Mouse (Mus musculus) CH12.LX (cell line): ENCODE results near the gene Grap2. TPM values are rescaled to one million over a fixed set of nuclear protein-coding genes. Genes with fewer than 3 reads are reported as not detected.

Source experiments
- DNase-seq: peaks from one replicate; pipeline ENCODE4 v3.0.0-alpha.2; 2013; ENCODE audit errors: extremely low read depth
- H3K27ac ChIP-seq: 2 replicates; pipeline ENCODE4 v1.5.1; 2012; ENCODE audit warnings: low read depth, mild to moderate bottlenecking, control low read depth, moderate library complexity; ENCODE audit not compliant: insufficient read depth
- H3K27me3 ChIP-seq: replicated peaks from 2 replicates; pipeline ENCODE3; 2012; ENCODE audit warnings: inconsistent platforms
- H3K36me3 ChIP-seq, 2 experiments: replicated peaks in 1 of 2; 2 replicates each; pipeline versions ENCODE3 to v1.6.1; 2012; ENCODE audit warnings: inconsistent platforms in 1 of 2, low read length in 1 of 2, mild to moderate bottlenecking in 1 of 2, mixed read lengths in 1 of 2, moderate library complexity in 1 of 2; ENCODE audit not compliant: control insufficient read depth in 1 of 2, insufficient read depth in 1 of 2
- H3K4me1 ChIP-seq, 2 experiments: 2 replicates each; pipeline ENCODE4 v1.6.1; 2012; ENCODE audit warnings: inconsistent platforms in 1 of 2, moderate library complexity in 1 of 2; ENCODE audit not compliant: insufficient read depth in 2 of 2, control insufficient read depth in 1 of 2
- H3K4me2 ChIP-seq: 2 replicates; pipeline ENCODE4 v1.6.1; 2012; ENCODE audit warnings: low read depth, mild to moderate bottlenecking, control low read depth; ENCODE audit not compliant: poor library complexity, insufficient read depth, severe bottlenecking
- H3K4me3 ChIP-seq, 3 experiments: fragments of 150-350 bp in 1 of 3; sonication (generic) in 1 of 3; replicated peaks in 1 of 3; 2 replicates each; pipeline versions ENCODE3 to v1.5.1; 2011 to 2012; ENCODE audit warnings: low read depth in 2 of 3, low read length in 2 of 3, mild to moderate bottlenecking in 2 of 3, moderate library complexity in 2 of 3, control low read depth in 1 of 3, improper control_type of control experiment in 1 of 3, inconsistent platforms in 1 of 3, mixed read lengths in 1 of 3; ENCODE audit not compliant: poor library complexity in 1 of 3
- H3K79me2 ChIP-seq: replicated peaks from 2 replicates; pipeline ENCODE4 v1.6.1; 2012; ENCODE audit warnings: mild to moderate bottlenecking, moderate library complexity; ENCODE audit not compliant: control insufficient read depth, poor library complexity, insufficient read depth, severe bottlenecking; ENCODE audit errors: extremely low read depth
- H3K9ac ChIP-seq: 2 replicates; pipeline ENCODE4 v1.6.1; 2012; ENCODE audit warnings: low read depth, mild to moderate bottlenecking, control low read depth, moderate library complexity; ENCODE audit not compliant: insufficient read depth
- H3K9me3 ChIP-seq: replicated peaks from 2 replicates; pipeline ENCODE3; 2012; ENCODE audit warnings: low read length, inconsistent platforms, mixed read lengths
- CHD2 ChIP-seq: IDR thresholded peaks from 2 replicates; pipeline ENCODE4 v1.6.1; 2011; ENCODE audit warnings: low read length, improper control_type of control experiment
- CTCF ChIP-seq, 2 experiments: IDR thresholded peaks in 1 of 2; conservative IDR thresholded peaks in 1 of 2; 2 replicates each; pipeline ENCODE4 v1.5.1; 2011 to 2012; ENCODE audit warnings: low read depth in 2 of 2, low read length in 2 of 2, improper control_type of control experiment in 1 of 2, inconsistent platforms in 1 of 2, mild to moderate bottlenecking in 1 of 2, moderate library complexity in 1 of 2
- E2F4 ChIP-seq: IDR thresholded peaks from 2 replicates; pipeline ENCODE4 v1.6.1; 2011; ENCODE audit warnings: low read depth, low read length, improper control_type of control experiment; ENCODE audit not compliant: insufficient replicate concordance
- ELF1 ChIP-seq: IDR thresholded peaks from 2 replicates; pipeline ENCODE4 v1.6.1; 2014; ENCODE audit warnings: low read depth, mild to moderate bottlenecking, inconsistent platforms, low read length, improper control_type of control experiment
- EP300 ChIP-seq: IDR thresholded peaks from 2 replicates; pipeline ENCODE4 v1.6.1; 2011; ENCODE audit warnings: low read length, improper control_type of control experiment
- ETS1 ChIP-seq: conservative IDR thresholded peaks from 2 replicates; pipeline ENCODE4 v1.6.1; 2012; ENCODE audit warnings: low read depth, mild to moderate bottlenecking, inconsistent platforms, low read length, improper control_type of control experiment, moderate library complexity
- HCFC1 ChIP-seq: IDR thresholded peaks from 2 replicates; pipeline ENCODE4 v1.6.1; 2012; ENCODE audit warnings: low read depth, mild to moderate bottlenecking, inconsistent platforms, low read length, improper control_type of control experiment
- IRF4 ChIP-seq: IDR thresholded peaks from 2 replicates; pipeline ENCODE4 v1.6.1; 2014; ENCODE audit warnings: low read depth, mild to moderate bottlenecking, inconsistent platforms, low read length, improper control_type of control experiment
- JUN ChIP-seq: IDR thresholded peaks from 2 replicates; pipeline ENCODE4 v1.6.1; 2011; ENCODE audit warnings: low read depth, mild to moderate bottlenecking, low read length, improper control_type of control experiment, moderate library complexity; ENCODE audit not compliant: insufficient read depth
- JUND ChIP-seq: conservative IDR thresholded peaks from 2 replicates; pipeline ENCODE4 v1.6.1; 2011; ENCODE audit warnings: low read depth, low read length, improper control_type of control experiment
- MAX ChIP-seq: IDR thresholded peaks from 2 replicates; pipeline ENCODE4 v1.6.1; 2011; ENCODE audit warnings: low read length, improper control_type of control experiment
- MXI1 ChIP-seq: IDR thresholded peaks from 2 replicates; pipeline ENCODE4 v1.6.1; 2011; ENCODE audit warnings: mild to moderate bottlenecking, low read depth, low read length, improper control_type of control experiment
- POLR2A ChIP-seq: IDR thresholded peaks from 2 replicates; pipeline ENCODE4 v1.6.1; 2011; ENCODE audit warnings: low read depth, mild to moderate bottlenecking, improper control_type of control experiment, low read length
- POLR2AphosphoS2 ChIP-seq: IDR thresholded peaks from 2 replicates; pipeline ENCODE4 v1.6.1; 2011; ENCODE audit warnings: low read depth, low read length, improper control_type of control experiment
- RAD21 ChIP-seq: IDR thresholded peaks from 2 replicates; pipeline ENCODE4 v1.6.1; 2011; ENCODE audit warnings: low read depth, mild to moderate bottlenecking, low read length, improper control_type of control experiment, moderate library complexity
- RCOR1 ChIP-seq: conservative IDR thresholded peaks from 2 replicates; pipeline ENCODE4 v1.6.1; 2012; ENCODE audit warnings: low read depth, mild to moderate bottlenecking, inconsistent platforms, low read length, improper control_type of control experiment
- TCF12 ChIP-seq: IDR thresholded peaks from 2 replicates; pipeline ENCODE4 v1.6.1; 2014; ENCODE audit warnings: low read depth, mild to moderate bottlenecking, inconsistent platforms, low read length, improper control_type of control experiment
- UBTF ChIP-seq: IDR thresholded peaks from 2 replicates; pipeline ENCODE4 v1.6.1; 2012; ENCODE audit warnings: low read depth, mild to moderate bottlenecking, inconsistent platforms, low read length, improper control_type of control experiment, moderate library complexity
- ZKSCAN1 ChIP-seq: IDR thresholded peaks from 2 replicates; pipeline ENCODE4 v1.6.1; 2012; ENCODE audit warnings: low read depth, inconsistent platforms, low read length, improper control_type of control experiment, borderline replicate concordance
- ZMIZ1 ChIP-seq: IDR thresholded peaks from 2 replicates; pipeline ENCODE4 v1.6.1; 2012; ENCODE audit warnings: low read depth, mild to moderate bottlenecking, inconsistent platforms, low read length, improper control_type of control experiment
- ZNF384 ChIP-seq: IDR thresholded peaks from 2 replicates; pipeline ENCODE4 v1.6.1; 2012; ENCODE audit warnings: low read depth, low read length, improper control_type of control experiment, inconsistent platforms
- dilution Hi-C: fragments of 300-500 bp; cut with MboI; formaldehyde crosslinking; loops from 2 replicates; pipeline ENCODE4 v1.14.3; 2020; ENCODE audit warnings: low sequenced_read_pairs; ENCODE audit not compliant: extremely low pct_unique_long_range_greater_than_20kb, extremely low pct_ligation_motif_present
- in situ Hi-C: fragments of 300-500 bp; cut with MboI; formaldehyde crosslinking; loops from 3 replicates; pipeline ENCODE4 v1.14.3; 2019; ENCODE audit warnings: low sequenced_read_pairs, low pct_ligation_motif_present, low pct_unique_long_range_greater_than_20kb, mixed read lengths
- polyA plus RNA-seq: library from polyadenylated mRNA; unstranded; fragments of >175 nt; gene quantifications from 2 replicates; pipeline ENCODE4 v1.2.1, GENCODE M21; 2012; ENCODE audit warnings: low read depth; ENCODE audit not compliant: insufficient read length
- total RNA-seq, 2 experiments: library from RNA; depleted of rRNA; stranded (reverse); fragments of 300-350 nt in 1 of 2; fragments of >200 nt in 1 of 2; gene quantifications; 2 replicates each; pipeline ENCODE4 v1.2.3; 2012 to 2014

Gene Grap2
- total and polyA plus RNA-seq, 3 experiments, result 1.5 to 6.2 (median 5.0) TPM

DNA sequence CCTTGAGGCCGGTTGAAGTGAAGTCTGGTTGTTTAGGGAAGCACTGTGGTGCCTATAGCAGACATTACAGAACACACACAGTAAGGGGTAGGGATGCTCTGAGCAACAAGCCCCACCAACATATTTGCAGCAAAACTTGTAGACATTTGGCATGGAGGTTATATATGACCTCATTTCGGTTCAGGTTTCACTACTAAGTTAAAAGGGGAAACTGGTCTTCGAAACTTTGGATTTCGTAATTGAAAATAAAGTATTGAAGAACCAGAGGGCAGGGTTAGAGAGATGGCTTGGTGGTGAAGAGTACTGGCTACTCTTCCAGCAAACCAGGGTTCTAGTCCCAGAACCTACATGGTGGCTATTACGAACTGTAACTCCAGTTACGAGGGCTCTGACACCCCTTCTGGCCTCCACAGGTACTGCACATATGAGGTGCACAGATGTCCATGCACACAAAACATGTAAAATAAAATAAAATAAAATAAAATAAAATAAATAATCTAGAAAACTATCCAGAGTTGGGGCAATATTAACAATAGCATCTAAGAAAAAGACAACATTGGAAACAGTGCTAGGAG lies 8.7 kb upstream of the Grap2 start:
- Histone ChIP-seq H3K36me3 (no peaks in the 10 kb centered on the region), H3K4me3 (no peak overlapping the region), H3K4me2 (0 out of 2 replicates have a peak overlapping the region, but pooled peaks have one; percentile 25), H3K9me3 (no peaks in the 10 kb centered on the region), H3K4me1 (peaks cover 10 to 52% of the 10 kb centered on the region in 2 experiments), H3K9ac (no peak overlapping the region), H3K27me3 (no peaks in the 10 kb centered on the region), H3K79me2 (no peaks in the 10 kb centered on the region), H3K27ac (no peak overlapping the region)
- in situ Hi-C loops (no loop called here), dilution Hi-C loops (no loop called here)
- DNase-seq, result no peak
- peak; percentile 27 to 54; a peak in 2 of 4 replicates for TF ChIP-seq CTCF (conservative IDR thresholded peaks at IDR 0.05 in 1 of 2, IDR thresholded peaks at IDR 0.05 in 1 of 2; ENCODE audit: low read depth in 2 of 2, low read length in 2 of 2)
- TF ChIP-seq ZKSCAN1, result no peak
- peak; percentile 35 for TF ChIP-seq RAD21

DNA sequence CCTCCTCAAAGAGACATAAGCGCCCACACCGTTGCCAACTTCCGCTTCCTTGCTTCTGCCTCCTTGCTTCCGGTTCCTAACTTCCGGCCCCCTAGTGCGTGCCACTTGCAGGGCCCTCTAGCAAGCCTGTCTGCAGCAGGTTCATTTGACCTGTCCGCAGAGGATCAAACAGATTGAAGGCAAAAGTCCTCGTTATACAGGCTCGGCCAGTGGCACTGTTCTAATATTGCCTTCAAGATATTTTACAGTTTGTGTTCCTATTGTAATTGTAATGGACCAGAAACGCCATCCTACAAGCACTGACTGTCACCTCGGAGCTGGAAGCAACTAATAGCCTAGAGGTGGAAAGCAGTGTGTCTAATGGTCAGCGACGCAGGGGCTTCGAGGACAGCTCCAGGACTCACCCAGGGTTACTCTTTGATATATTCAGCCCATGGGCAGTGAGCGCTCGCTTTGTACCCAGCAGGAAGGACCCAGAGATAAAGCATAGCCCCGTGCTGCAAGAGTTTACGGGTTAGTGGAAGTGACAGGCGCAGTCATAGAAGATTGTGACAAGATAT lies 7.2 kb upstream of the Grap2 start, which contains the start of gene Enthd1:
TSS of gene Enthd1 (minus strand) at position 51 of the 560 bp plus-strand sequence.
- Histone ChIP-seq H3K4me2 (0 out of 2 replicates have a peak within 1 kb of the TSS, but pooled peaks have one; percentile 25), H3K36me3 (no peaks in the 10 kb centered on the region), H3K27me3 (no peaks in the 10 kb centered on the region), H3K9me3 (no peaks in the 10 kb centered on the region), H3K9ac (no peak within 1 kb of the TSS), H3K4me1 (peaks cover 10 to 52% of the 10 kb centered on the region in 2 experiments), H3K27ac (no peak within 1 kb of the TSS), H3K79me2 (no peaks in the 10 kb centered on the region), H3K4me3 (no peak within 1 kb of the TSS)
- DNase-seq, result no peak
- dilution Hi-C loops, result no loop called here
- in situ Hi-C loops, result no loop called here
- TF ChIP-seq HCFC1, result no peak
- TF ChIP-seq E2F4, result no peak
- no peak for TF ChIP-seq ELF1
- no peak for TF ChIP-seq TCF12
- TF ChIP-seq EP300, result no peak
- no peak for TF ChIP-seq ZNF384
- no peak for TF ChIP-seq CHD2
- TF ChIP-seq RCOR1, result no peak
- no peak for TF ChIP-seq RAD21
- TF ChIP-seq ZMIZ1, result no peak
- TF ChIP-seq ZKSCAN1, result no peak
- TF ChIP-seq POLR2AphosphoS2, result no peak
- no peak for TF ChIP-seq UBTF
- TF ChIP-seq MAX, result no peak
- TF ChIP-seq JUN, result no peak
- TF ChIP-seq MXI1, result no peak
- TF ChIP-seq POLR2A, result no peak
- TF ChIP-seq IRF4, result no peak
- no peak for TF ChIP-seq ETS1
- no peak for TF ChIP-seq JUND
